Mouse (Mus musculus) embryonic facial prominence, embryonic 14.5 days (tissue): ENCODE measurements at regions not wholly inside any gene's neighbourhood (a gene's known extent, or its start where the extent isn't known, plus 50 kb on each side); places are given as distances from the start of the nearest gene placed in this dataset.
A peak's percentile ranks its signal among the peaks of the same experiment; 100 is the strongest.

ENCODE experiments used
- ATAC-seq: fragments of 200-750 bp; cut with Nextera tagmentation; 2 replicates; pipeline ENCODE4 v1.8.0; 2017; ENCODE audit warnings: low read depth, moderate number of reproducible peaks, moderate TSS enrichment
- DNase-seq: peaks from one replicate; pipeline ENCODE4 v3.0.0-alpha.2; 2015; ENCODE audit warnings: low spot score
- H3K27ac ChIP-seq: fragments of 300-500 bp; sonication (generic); replicated peaks from 2 replicates; pipeline ENCODE4 v1.5.1; 2014; ENCODE audit warnings: low read depth, mild to moderate bottlenecking, low read length, moderate library complexity
- H3K27me3 ChIP-seq: fragments of 300-500 bp; sonication (generic); replicated peaks from 2 replicates; pipeline ENCODE4 v1.6.1; 2014; ENCODE audit warnings: low read length; ENCODE audit not compliant: control insufficient read depth, insufficient read depth
- H3K36me3 ChIP-seq: fragments of 300-500 bp; sonication (generic); 2 replicates; pipeline ENCODE4 v1.6.1; 2014; ENCODE audit warnings: low read length, mixed read lengths; ENCODE audit not compliant: control insufficient read depth, insufficient read depth
- H3K4me1 ChIP-seq: fragments of 300-500 bp; sonication (generic); 2 replicates; pipeline ENCODE4 v1.6.1; 2014; ENCODE audit warnings: antibody characterized with exemption, low read length; ENCODE audit not compliant: control insufficient read depth, insufficient read depth
- H3K4me2 ChIP-seq: fragments of 300-500 bp; sonication (generic); 2 replicates; pipeline ENCODE4 v1.6.1; 2014; ENCODE audit warnings: low read depth, mild to moderate bottlenecking, low read length, moderate library complexity, mixed read lengths
- H3K4me3 ChIP-seq: fragments of 300-500 bp; sonication (generic); 2 replicates; pipeline ENCODE4 v1.5.1; 2014; ENCODE audit warnings: low read depth, mild to moderate bottlenecking, low read length
- H3K9ac ChIP-seq: fragments of 300-500 bp; sonication (generic); 2 replicates; pipeline ENCODE4 v1.6.1; 2014; ENCODE audit warnings: low read depth, mild to moderate bottlenecking, low read length, moderate library complexity, mixed read lengths
- H3K9me3 ChIP-seq: fragments of 300-500 bp; sonication (generic); 2 replicates; pipeline ENCODE4 v1.6.1; 2016; ENCODE audit warnings: low read length; ENCODE audit not compliant: control insufficient read depth
- WGBS: fragments of 180-500 bp; shearing (Covaris S2); extraction: QIAGEN DNeasy Blood & Tissue Kit; methylation state at CpG from one replicate; pipeline ENCODE4 v1.1.7; 2014; 5-methylcytosine and 5-hydroxymethylcytosine counted together

DNA sequence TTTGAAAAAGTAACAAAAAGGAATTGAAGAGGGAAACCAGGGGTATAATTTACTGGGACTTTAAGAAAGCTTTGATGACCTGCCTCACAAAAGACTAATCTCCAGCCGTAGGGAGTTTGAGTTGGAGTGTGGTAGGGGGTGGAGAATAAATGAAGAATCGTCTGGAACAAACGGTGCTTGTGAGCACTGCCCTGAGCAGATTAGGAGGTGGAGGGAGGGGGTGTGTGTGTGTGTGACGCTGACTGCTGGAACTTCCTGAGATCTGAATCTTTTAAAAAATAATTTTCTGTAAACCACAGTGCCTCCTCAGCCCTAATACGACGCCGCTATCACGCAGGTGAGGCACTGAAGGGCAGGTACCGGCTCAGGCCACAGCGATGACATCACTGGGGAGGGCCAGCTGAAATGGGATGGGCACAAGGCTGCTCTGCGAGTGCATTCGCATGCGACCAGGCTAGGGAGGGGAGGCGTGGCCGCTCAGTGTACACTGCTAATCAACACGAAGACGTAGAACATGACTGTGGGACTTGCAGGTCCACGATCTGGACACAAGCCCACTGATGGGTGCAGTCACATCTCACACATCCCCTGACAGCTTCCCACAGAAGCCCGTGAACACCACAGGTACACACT is 395.4 kb downstream of the Zfp536 start:
- no peaks in the 10 kb centered on the region for H3K9me3 ChIP-seq
- H3K36me3 ChIP-seq: no peaks in the 10 kb centered on the region
- H3K9ac ChIP-seq: no peak overlapping the region
- no peak overlapping the region for H3K4me3 ChIP-seq
- H3K4me1 ChIP-seq: peaks cover 13% of the 10 kb centered on the region; the same call in 1 of the 2 replicates
- 27% methylated on average over 19 of the region's 19 CpGs for WGBS
- H3K27ac ChIP-seq: no peak overlapping the region
- H3K27me3 ChIP-seq: peaks cover 9% of the 10 kb centered on the region; the same call in 1 of the 2 replicates
- ATAC-seq: peak; percentile 58; the same call in 1 of the 2 replicates
- DNase-seq: no peak
- peak overlapping the region; percentile 37; the same call in 1 of the 2 replicates for H3K4me2 ChIP-seq

- no peak for ATAC-seq
- WGBS: 92% methylated on average over 8 of the region's 8 CpGs
Measured at GRCm38 (mm10) chr7:37387871-37388270, 385.6 kb downstream of the Zfp536 start.

GRCm38 (mm10) chr7:37388843-37389702 is 384.4 kb downstream of the Zfp536 start:
- Histone ChIP-seq H3K27me3 (no peaks in the 10 kb centered on the region), H3K36me3 (no peaks in the 10 kb centered on the region), H3K27ac (no peak overlapping the region), H3K4me3 (no peak overlapping the region), H3K4me2 (no peak overlapping the region), H3K4me1 (no peaks in the 10 kb centered on the region), H3K9me3 (no peaks in the 10 kb centered on the region), H3K9ac (no peak overlapping the region)
- ATAC-seq (no peak), DNase-seq (no peak)
- WGBS: 69% methylated on average over 22 of the region's 22 CpGs

More at GRCm38 (mm10) chr7:37387871-37388270, 385.6 kb downstream of the Zfp536 start:
- Histone ChIP-seq H3K4me3 (no peak overlapping the region), H3K4me2 (no peak overlapping the region), H3K27ac (no peak overlapping the region), H3K27me3 (no peaks in the 10 kb centered on the region), H3K9ac (no peak overlapping the region), H3K36me3 (no peaks in the 10 kb centered on the region), H3K4me1 (no peaks in the 10 kb centered on the region), H3K9me3 (no peaks in the 10 kb centered on the region)
- no peak for DNase-seq

GRCm38 (mm10) chr7:37389703-37390087 is 383.7 kb downstream of the Zfp536 start:
- Histone ChIP-seq H3K27ac (no peak overlapping the region), H3K9ac (no peak overlapping the region), H3K4me1 (no peaks in the 10 kb centered on the region), H3K4me3 (no peak overlapping the region), H3K27me3 (no peaks in the 10 kb centered on the region), H3K9me3 (no peaks in the 10 kb centered on the region), H3K36me3 (no peaks in the 10 kb centered on the region), H3K4me2 (no peak overlapping the region)
- DNase-seq (no peak), ATAC-seq (no peak)
- WGBS: 80% methylated on average over 2 of the region's 2 CpGs

DNA sequence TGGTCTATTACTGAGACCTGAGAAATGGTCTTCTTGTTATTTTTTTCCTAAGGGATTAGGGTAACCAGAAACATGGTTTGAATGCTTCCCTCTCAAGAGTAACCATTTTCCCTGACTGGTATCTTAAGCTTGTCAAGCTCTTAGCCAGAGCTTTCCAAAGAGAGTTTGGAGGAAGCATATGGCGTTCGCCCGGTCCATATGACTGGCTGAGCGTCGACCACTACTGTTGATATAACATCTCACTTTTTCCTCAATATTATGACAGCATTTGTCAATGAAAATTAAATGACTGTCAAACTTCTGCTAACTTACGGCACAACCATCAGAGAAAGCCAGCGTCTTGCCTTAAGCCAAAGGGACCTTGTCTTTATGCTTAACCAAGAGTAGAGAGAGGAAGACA is 383.2 kb downstream of the Zfp536 start:
- H3K4me1 ChIP-seq: no peaks in the 10 kb centered on the region
- H3K9me3 ChIP-seq: no peaks in the 10 kb centered on the region
- no peak overlapping the region for H3K9ac ChIP-seq
- H3K27me3 ChIP-seq: no peaks in the 10 kb centered on the region
- ATAC-seq (no peak), DNase-seq (no peak)
- H3K4me3 ChIP-seq: no peak overlapping the region
- no peaks in the 10 kb centered on the region for H3K36me3 ChIP-seq
- WGBS: 88% methylated on average over 7 of the region's 7 CpGs
- H3K4me2 ChIP-seq: no peak overlapping the region
- no peak overlapping the region for H3K27ac ChIP-seq

- Histone ChIP-seq H3K4me1 (no peaks in the 10 kb centered on the region), H3K27me3 (no peaks in the 10 kb centered on the region), H3K9me3 (no peaks in the 10 kb centered on the region), H3K9ac (no peak overlapping the region), H3K27ac (no peak overlapping the region), H3K4me3 (no peak overlapping the region), H3K4me2 (no peak overlapping the region), H3K36me3 (no peaks in the 10 kb centered on the region)
- DNase-seq (no peak), ATAC-seq (no peak)
- 91% methylated on average over 6 of the region's 6 CpGs for WGBS
Measured at GRCm38 (mm10) chr7:37392122-37392521, 381.3 kb downstream of the Zfp536 start.

GRCm38 (mm10) chr7:37392604-37393003 is 380.8 kb downstream of the Zfp536 start:
- no peaks in the 10 kb centered on the region for H3K4me1 ChIP-seq
- H3K9me3 ChIP-seq: no peaks in the 10 kb centered on the region
- DNase-seq (no peak), ATAC-seq (no peak)
- 85% methylated on average over 8 of the region's 8 CpGs for WGBS
- no peaks in the 10 kb centered on the region for H3K36me3 ChIP-seq
- H3K27ac ChIP-seq: no peak overlapping the region
- no peak overlapping the region for H3K4me2 ChIP-seq
- no peaks in the 10 kb centered on the region for H3K27me3 ChIP-seq
- no peak overlapping the region for H3K4me3 ChIP-seq
- no peak overlapping the region for H3K9ac ChIP-seq

DNA sequence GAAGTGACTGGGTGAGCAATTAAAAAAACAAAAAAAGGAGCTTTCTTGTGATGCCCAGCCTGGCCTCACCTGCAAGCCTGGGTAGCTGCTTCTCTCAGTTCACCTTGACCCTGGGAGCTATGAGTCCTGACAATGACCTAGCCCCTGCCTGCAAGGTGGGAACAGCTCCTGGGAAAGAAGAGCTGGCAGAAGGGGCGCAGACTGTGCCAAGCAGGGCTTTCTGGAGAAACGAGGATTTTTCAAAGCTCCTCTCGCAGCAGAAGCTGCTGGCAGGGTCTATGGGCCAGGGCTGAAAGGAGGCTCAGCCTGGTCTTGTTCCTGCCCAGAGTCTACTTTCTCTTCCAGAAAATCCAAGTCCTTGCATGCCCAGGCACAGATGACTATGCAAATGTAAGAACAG is 380.4 kb downstream of the Zfp536 start:
- ATAC-seq: no peak
- Histone ChIP-seq H3K27ac (no peak overlapping the region), H3K4me1 (no peaks in the 10 kb centered on the region), H3K4me3 (no peak overlapping the region), H3K9ac (no peak overlapping the region), H3K4me2 (no peak overlapping the region), H3K9me3 (no peaks in the 10 kb centered on the region), H3K36me3 (no peaks in the 10 kb centered on the region), H3K27me3 (no peaks in the 10 kb centered on the region)
- 78% methylated on average over 3 of the region's 3 CpGs for WGBS
- no peak for DNase-seq
